Mouse (Mus musculus) heart, embryonic 15.5 days (tissue): ENCODE data around the gene Tas2r114. TPM values are rescaled to one million over a fixed set of nuclear protein-coding genes. Genes with fewer than 3 reads are reported as not detected.

ENCODE experiments used
- ATAC-seq: fragments of 200-750 bp; cut with Nextera tagmentation; replicated peaks from 2 replicates; pipeline ENCODE4 v1.8.0; 2017; ENCODE audit warnings: low read depth, moderate TSS enrichment; ENCODE audit not compliant: insufficient number of reproducible peaks, insufficient read depth, low FRiP score
- H3K27ac ChIP-seq: fragments of 300-500 bp; sonication (generic); 2 replicates; pipeline ENCODE4 v1.5.1; 2015; ENCODE audit warnings: mild to moderate bottlenecking, inconsistent platforms
- H3K27me3 ChIP-seq: fragments of 300-500 bp; sonication (generic); 2 replicates; pipeline ENCODE4 v1.6.1; 2015; ENCODE audit warnings: inconsistent platforms
- H3K36me3 ChIP-seq: fragments of 300-500 bp; sonication (generic); 2 replicates; pipeline ENCODE4 v1.6.1; 2015; ENCODE audit warnings: mild to moderate bottlenecking, inconsistent platforms
- H3K4me1 ChIP-seq: fragments of 300-500 bp; sonication (generic); replicated peaks from 2 replicates; pipeline ENCODE4 v1.6.1; 2015; ENCODE audit warnings: inconsistent platforms
- H3K4me2 ChIP-seq: fragments of 300-500 bp; sonication (generic); 2 replicates; pipeline ENCODE4 v1.6.1; 2015; ENCODE audit warnings: inconsistent platforms, mild to moderate bottlenecking, moderate library complexity
- H3K4me3 ChIP-seq: fragments of 300-500 bp; sonication (generic); 2 replicates; pipeline ENCODE4 v1.5.1; 2015; ENCODE audit warnings: mild to moderate bottlenecking, inconsistent platforms
- H3K9ac ChIP-seq: fragments of 300-500 bp; sonication (generic); 2 replicates; pipeline ENCODE4 v1.6.1; 2015; ENCODE audit warnings: mild to moderate bottlenecking, inconsistent platforms
- H3K9me3 ChIP-seq: fragments of 300-500 bp; sonication (generic); replicated peaks from 2 replicates; pipeline ENCODE4 v1.6.1; 2016; ENCODE audit warnings: inconsistent platforms
- WGBS: fragments of 180-500 bp; shearing (Covaris S2); methylation state at CpG from one replicate; pipeline ENCODE4 v1.1.7; 2015; ENCODE audit warnings: mixed read lengths; 5-methylcytosine and 5-hydroxymethylcytosine counted together
- polyA plus RNA-seq: library from polyadenylated mRNA; unstranded; fragments of >200 nt; fragmentation: Nextera tagmentation; extraction: Ambion mirVana; gene quantifications from 2 replicates; pipeline ENCODE4 v1.2.1, GENCODE M21; 2015

The Tas2r114 gene
- not detected in 2 replicates for polyA plus RNA-seq

DNA sequence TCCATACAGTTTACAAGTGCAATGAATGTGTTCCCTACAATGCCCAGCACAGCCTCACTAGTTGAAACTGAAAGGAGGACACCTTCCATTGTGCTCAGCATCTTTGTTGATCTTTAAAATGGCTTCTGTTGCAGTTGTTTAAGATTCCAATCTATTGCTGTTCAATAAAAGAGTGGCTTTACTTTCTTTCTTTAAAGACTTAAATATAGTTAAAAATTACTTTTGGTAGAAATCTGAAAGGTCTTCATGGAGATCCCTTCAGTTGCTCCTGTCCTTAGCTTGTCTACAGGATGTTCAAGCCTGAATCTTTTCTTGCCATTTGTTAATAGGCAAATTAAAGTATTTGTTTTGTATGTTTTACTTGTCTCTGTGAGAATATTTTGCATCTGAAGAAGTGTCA lies at the start of gene Tas2r114:
TSS of gene Tas2r114 (minus strand) at position 101 of the 400 bp plus-strand sequence.
- no peaks in the 10 kb centered on the region for H3K9me3 ChIP-seq
- H3K27me3 ChIP-seq: no peaks in the 10 kb centered on the region
- H3K4me3 ChIP-seq: no peak within 1 kb of the TSS
- no peak within 1 kb of the TSS for H3K27ac ChIP-seq
- H3K4me2 ChIP-seq: no peak within 1 kb of the TSS
- H3K4me1 ChIP-seq: no peaks in the 10 kb centered on the region
- H3K36me3 ChIP-seq: no peaks in the 10 kb centered on the region
- ATAC-seq: no peak
- no peak within 1 kb of the TSS for H3K9ac ChIP-seq

DNA sequence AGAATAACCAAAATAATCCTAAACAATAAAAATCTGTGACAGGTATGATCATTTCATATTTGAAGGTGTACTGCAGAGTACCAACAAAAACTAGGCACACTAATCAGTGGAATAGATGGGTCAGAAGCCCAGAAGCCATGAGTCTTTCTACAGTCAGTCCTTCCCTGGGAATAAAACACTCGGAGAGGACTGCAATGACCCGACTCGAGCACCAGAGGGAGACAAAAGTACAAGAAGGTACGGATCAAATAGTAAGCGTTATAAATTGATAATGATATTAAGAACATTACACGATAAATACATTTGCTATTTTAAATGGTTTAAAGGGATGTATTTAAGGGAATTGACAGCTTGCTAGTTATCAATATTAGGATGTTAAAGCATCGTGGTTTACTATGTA lies 22.9 kb upstream of the Tas2r114 start:
- Histone ChIP-seq H3K27me3 (no peaks in the 10 kb centered on the region), H3K4me3 (no peak overlapping the region), H3K4me1 (no peaks in the 10 kb centered on the region), H3K36me3 (no peaks in the 10 kb centered on the region), H3K27ac (no peak overlapping the region), H3K9me3 (no peaks in the 10 kb centered on the region), H3K4me2 (no peak overlapping the region), H3K9ac (no peak overlapping the region)
- 37% methylated on average over 7 of the region's 7 CpGs for WGBS
- ATAC-seq: no peak

DNA sequence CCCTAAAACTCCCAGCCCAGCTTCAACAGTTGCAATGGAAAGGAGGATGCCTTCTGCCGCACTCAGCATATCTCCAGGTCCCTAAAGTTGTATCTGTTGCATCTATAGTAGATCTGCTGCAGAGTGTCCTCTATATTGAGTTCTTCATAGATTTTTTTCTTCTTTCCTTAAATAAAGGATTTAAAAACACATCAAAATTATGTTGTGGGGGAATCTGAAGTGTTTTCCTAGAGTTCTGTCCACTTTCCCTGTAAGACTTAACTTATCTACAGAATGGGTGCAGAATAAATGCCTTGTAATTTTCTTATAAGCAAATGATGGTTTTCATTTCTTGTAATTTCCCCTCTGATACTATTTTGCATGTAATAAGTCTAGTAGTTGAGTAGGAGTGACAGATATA lies 2.5 kb downstream of the Tas2r114 start, which contains the start of gene Tas2r105:
TSS of gene Tas2r105 (minus strand) at position 101 of the 400 bp plus-strand sequence.
- H3K4me2 ChIP-seq: no peak within 1 kb of the TSS
- no peak for ATAC-seq
- WGBS: 53% methylated on average over 1 of the region's 1 CpGs

DNA sequence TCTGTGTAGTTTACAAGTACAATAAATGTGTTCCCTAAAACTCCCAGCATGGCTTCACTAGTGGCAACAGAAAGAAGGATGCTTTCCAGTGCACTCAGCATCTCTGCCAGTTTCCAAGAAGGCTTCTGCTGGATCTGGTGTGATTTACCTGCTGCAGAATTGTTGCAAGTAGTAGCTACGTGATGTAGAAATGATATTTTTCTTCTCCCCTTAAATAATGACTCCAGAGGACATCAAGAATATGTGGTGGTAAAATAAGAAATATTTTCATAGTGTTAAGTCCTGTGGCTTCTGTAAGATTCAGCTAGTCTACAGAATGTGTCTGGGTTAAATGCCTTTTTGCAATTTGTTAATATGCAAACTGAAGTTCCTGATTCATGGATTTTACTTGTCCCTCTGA lies 4.2 kb downstream of the Tas2r114 start, which contains the start of gene Tas2r104:
TSS of gene Tas2r104 (minus strand) at position 101 of the 400 bp plus-strand sequence.
- ATAC-seq: no peak
- Histone ChIP-seq H3K27ac (no peak within 1 kb of the TSS), H3K4me3 (no peak within 1 kb of the TSS), H3K9me3 (no peaks in the 10 kb centered on the region), H3K4me1 (no peaks in the 10 kb centered on the region), H3K36me3 (no peaks in the 10 kb centered on the region), H3K4me2 (no peak within 1 kb of the TSS), H3K27me3 (no peaks in the 10 kb centered on the region), H3K9ac (no peak within 1 kb of the TSS)
- WGBS: 59% methylated on average over 1 of the region's 1 CpGs

More for the DNA sequence above, 2.5 kb downstream of the Tas2r114 start, which contains the start of gene Tas2r105:
- Histone ChIP-seq H3K9me3 (no peaks in the 10 kb centered on the region), H3K36me3 (no peaks in the 10 kb centered on the region), H3K4me3 (no peak within 1 kb of the TSS), H3K4me1 (no peaks in the 10 kb centered on the region), H3K27ac (no peak within 1 kb of the TSS), H3K9ac (no peak within 1 kb of the TSS), H3K27me3 (no peaks in the 10 kb centered on the region)

DNA sequence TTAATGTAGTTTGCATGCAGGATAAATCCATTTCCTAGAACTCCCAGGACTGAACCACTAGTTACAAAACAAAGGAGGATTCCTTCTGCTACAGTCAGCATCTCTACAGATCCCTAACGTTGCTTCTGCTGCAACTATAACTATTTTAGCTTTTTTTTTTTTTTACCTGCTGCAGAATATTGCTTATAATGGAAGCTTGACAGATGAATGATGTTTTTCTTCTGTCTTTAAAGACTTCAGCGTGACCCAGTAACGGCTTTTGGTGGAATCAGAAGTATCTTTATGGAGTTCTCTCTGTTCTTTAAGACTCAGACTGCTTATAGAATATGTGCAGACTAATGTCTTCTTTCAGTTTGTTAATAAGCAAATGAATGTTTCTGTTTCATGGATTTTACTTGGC lies 11.1 kb downstream of the Tas2r114 start, which contains the start of gene Tas2r106:
TSS of gene Tas2r106 (minus strand) at position 101 of the 400 bp plus-strand sequence.
- Histone ChIP-seq H3K4me2 (no peak within 1 kb of the TSS), H3K4me3 (no peak within 1 kb of the TSS), H3K27ac (no peak within 1 kb of the TSS), H3K27me3 (no peaks in the 10 kb centered on the region), H3K36me3 (no peaks in the 10 kb centered on the region), H3K9me3 (peaks cover 5% of the 10 kb centered on the region; the same call in 1 of the 2 replicates), H3K4me1 (no peaks in the 10 kb centered on the region), H3K9ac (no peak within 1 kb of the TSS)
- WGBS: 57% methylated on average over 3 of the region's 3 CpGs
- no peak for ATAC-seq

DNA sequence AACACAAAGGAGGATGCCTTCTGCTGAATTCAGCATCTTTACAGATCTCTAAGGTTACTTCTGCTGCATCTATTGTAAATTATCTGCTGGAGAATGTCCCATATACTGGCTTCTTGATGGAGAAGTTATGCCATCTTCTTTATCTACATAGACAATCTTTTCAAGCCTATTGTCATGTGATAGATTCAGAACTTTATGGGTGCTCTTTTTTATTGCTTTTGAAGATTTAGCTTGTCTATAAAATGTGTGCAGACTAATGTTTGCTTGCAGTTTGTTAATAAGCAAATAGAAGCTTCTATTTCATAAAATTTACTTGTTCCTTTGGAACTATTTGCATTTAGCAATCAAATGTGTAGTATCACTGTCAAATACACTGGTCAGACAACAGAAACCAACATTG lies 29.8 kb downstream of the Tas2r114 start, which contains the start of gene Tas2r107:
TSS of gene Tas2r107 (minus strand) at position 101 of the 400 bp plus-strand sequence.
- Histone ChIP-seq H3K27me3 (no peaks in the 10 kb centered on the region), H3K9me3 (no peaks in the 10 kb centered on the region; the same call in none of the 2 replicates), H3K27ac (no peak within 1 kb of the TSS), H3K9ac (no peak within 1 kb of the TSS), H3K4me2 (no peak within 1 kb of the TSS), H3K36me3 (no peaks in the 10 kb centered on the region), H3K4me1 (no peaks in the 10 kb centered on the region), H3K4me3 (no peak within 1 kb of the TSS)
- ATAC-seq: no peak

Other genes with a start within 250 kb of the Tas2r114 start
- not detected in 2 replicates for gene 5430401F13Rik, start 203.7 kb downstream of the Tas2r114 start, polyA plus RNA-seq
- gene Gm6619, start 203.7 kb downstream of the Tas2r114 start, polyA plus RNA-seq: not detected in 2 replicates
- not detected in 2 replicates for gene Tas2r130, start 59.2 kb downstream of the Tas2r114 start, polyA plus RNA-seq
- not detected in 2 replicates for gene Tas2r107, start 29.9 kb downstream of the Tas2r114 start, polyA plus RNA-seq
- not detected in 2 replicates for gene Tas2r106, start 11.2 kb downstream of the Tas2r114 start, polyA plus RNA-seq
- not detected in 2 replicates for gene Tas2r104, start 4.3 kb downstream of the Tas2r114 start, polyA plus RNA-seq
- not detected in 2 replicates for gene Tas2r105, start 2.6 kb downstream of the Tas2r114 start, polyA plus RNA-seq